Mouse (Mus musculus) midbrain, embryonic 11.5 days (tissue): Measurements from ENCODE around the gene Parp3. TPM values are rescaled to one million over a fixed set of nuclear protein-coding genes. Genes with fewer than 3 reads are reported as not detected.
A peak's percentile ranks its signal among the peaks of the same experiment; 100 is the strongest.

ENCODE experiments used
- ATAC-seq: fragments of 200-750 bp; cut with Nextera tagmentation; 2 replicates; pipeline ENCODE4 v1.8.0; 2017; ENCODE audit warnings: moderate TSS enrichment, moderate library complexity; ENCODE audit not compliant: low FRiP score
- DNase-seq: peaks from one replicate; pipeline ENCODE4 v3.0.0; 2015; ENCODE audit warnings: low spot score; ENCODE audit errors: missing footprints
- H3K27ac ChIP-seq: fragments of 300-500 bp; sonication (generic); 2 replicates; pipeline ENCODE4 v1.5.1; 2014; ENCODE audit warnings: low read depth, low read length
- H3K27me3 ChIP-seq: fragments of 300-500 bp; sonication (generic); 2 replicates; pipeline ENCODE4 v1.6.1; 2014; ENCODE audit warnings: mild to moderate bottlenecking, low read length, moderate library complexity, mixed read lengths; ENCODE audit not compliant: control insufficient read depth, insufficient read depth
- H3K36me3 ChIP-seq: fragments of 300-500 bp; sonication (generic); 2 replicates; pipeline ENCODE4 v1.6.1; 2014; ENCODE audit warnings: mild to moderate bottlenecking, low read length, moderate library complexity, mixed read lengths; ENCODE audit not compliant: control insufficient read depth, insufficient read depth
- H3K4me1 ChIP-seq: fragments of 300-500 bp; sonication (generic); 2 replicates; pipeline ENCODE4 v1.6.1; 2014; ENCODE audit warnings: low read length; ENCODE audit not compliant: control insufficient read depth, insufficient read depth
- H3K4me2 ChIP-seq: fragments of 300-500 bp; sonication (generic); 2 replicates; pipeline ENCODE4 v1.6.1; 2014; ENCODE audit warnings: mild to moderate bottlenecking, moderate library complexity
- H3K4me3 ChIP-seq: fragments of 300-500 bp; sonication (generic); 2 replicates; pipeline ENCODE4 v1.5.1; 2014; ENCODE audit warnings: low read depth, low read length
- H3K9ac ChIP-seq: fragments of 300-500 bp; sonication (generic); 2 replicates; pipeline ENCODE4 v1.6.1; 2014; ENCODE audit warnings: low read length
- H3K9me3 ChIP-seq: fragments of 300-500 bp; sonication (generic); 2 replicates; pipeline ENCODE4 v1.6.1; 2016; ENCODE audit warnings: low read length; ENCODE audit not compliant: control insufficient read depth
- WGBS: fragments of 180-500 bp; shearing (Covaris S2); extraction: QIAGEN DNeasy Blood & Tissue Kit; methylation state at CpG from one replicate; pipeline ENCODE4 v1.1.7; 2014; 5-methylcytosine and 5-hydroxymethylcytosine counted together
- polyA plus RNA-seq: library from polyadenylated mRNA; unstranded; fragments of >200 nt; fragmentation: Nextera tagmentation; extraction: Ambion mirVana; gene quantifications from 2 replicates; pipeline ENCODE4 v1.2.1, GENCODE M21; 2014

The Parp3 gene
- polyA plus RNA-seq, 1 experiment from 2014 or later: 1.2 TPM

DNA sequence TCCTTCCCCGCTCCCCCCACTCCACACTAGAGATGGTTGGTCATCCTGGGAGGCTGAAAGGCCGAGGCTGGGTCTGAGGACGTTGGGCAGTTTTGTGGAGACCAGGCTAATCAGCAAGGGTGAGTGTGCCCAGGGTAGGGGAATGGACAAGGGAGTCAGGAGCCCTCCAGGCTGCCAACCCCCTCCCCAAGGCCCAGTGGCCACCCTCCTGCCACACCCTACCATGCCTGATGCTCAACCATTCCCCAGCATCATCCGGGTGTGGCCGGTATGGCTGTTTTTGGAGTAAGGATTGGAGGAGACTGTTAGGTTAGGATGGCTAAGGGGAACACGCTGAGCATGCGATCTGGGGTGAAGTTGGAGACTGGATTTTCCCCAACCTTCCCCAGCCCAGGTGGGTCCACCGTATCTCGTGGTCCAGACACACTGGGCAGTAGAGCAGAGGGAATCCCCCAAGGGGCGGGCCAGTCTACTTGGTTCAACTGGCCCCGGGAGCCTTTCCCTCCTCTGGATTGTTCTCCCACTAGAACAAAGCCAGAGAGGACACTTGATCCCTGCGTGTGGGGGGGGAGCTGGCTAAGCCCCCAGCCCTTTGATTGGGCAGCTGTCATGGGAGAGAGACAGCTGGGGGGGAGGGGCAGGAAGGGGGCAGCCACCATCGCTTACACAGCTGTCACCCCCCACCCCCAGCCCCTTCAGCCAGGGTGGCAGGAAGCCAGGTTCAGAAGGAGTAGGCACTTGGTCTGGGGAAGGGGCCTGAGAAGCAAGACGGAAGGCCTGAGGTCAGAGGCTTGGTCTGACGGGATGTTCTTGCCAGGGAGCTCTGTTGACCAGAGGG is 20.2 kb downstream of the Parp3 start:
- peaks cover 66% of the 10 kb centered on the region for H3K4me1 ChIP-seq

GRCm38 (mm10) chr9:106454888-106455681 is 21.7 kb downstream of the Parp3 start:
- DNase-seq (peak; percentile 97), ATAC-seq (peak; percentile 22)
- H3K36me3 ChIP-seq: peaks cover 2% of the 10 kb centered on the region
- under 1% methylated on average over 17 of the region's 17 CpGs for WGBS
- H3K4me2 ChIP-seq: peak overlapping the region; percentile 78
- peak overlapping the region; percentile 88 for H3K4me3 ChIP-seq
- H3K27ac ChIP-seq: peak overlapping the region; percentile 97
- H3K9me3 ChIP-seq: no peaks in the 10 kb centered on the region
- no peaks in the 10 kb centered on the region for H3K27me3 ChIP-seq
- peaks cover 71% of the 10 kb centered on the region for H3K4me1 ChIP-seq
- H3K9ac ChIP-seq: peak overlapping the region; percentile 97

More for the DNA sequence above, 20.2 kb downstream of the Parp3 start:
- H3K4me2 ChIP-seq: peak overlapping the region; percentile 78
- no peaks in the 10 kb centered on the region for H3K27me3 ChIP-seq
- peak overlapping the region; percentile 97 for H3K9ac ChIP-seq
- peak overlapping the region; percentile 97 for H3K27ac ChIP-seq
- H3K4me3 ChIP-seq: peak overlapping the region; percentile 88
- WGBS: 25% methylated on average over 15 of the region's 15 CpGs
- no peak for DNase-seq
- peak; percentile 26 for ATAC-seq
- peaks cover 8% of the 10 kb centered on the region for H3K36me3 ChIP-seq
- no peaks in the 10 kb centered on the region for H3K9me3 ChIP-seq

GRCm38 (mm10) chr9:106454071-106454761 is 22.5 kb downstream of the Parp3 start:
- ATAC-seq: no peak

DNA sequence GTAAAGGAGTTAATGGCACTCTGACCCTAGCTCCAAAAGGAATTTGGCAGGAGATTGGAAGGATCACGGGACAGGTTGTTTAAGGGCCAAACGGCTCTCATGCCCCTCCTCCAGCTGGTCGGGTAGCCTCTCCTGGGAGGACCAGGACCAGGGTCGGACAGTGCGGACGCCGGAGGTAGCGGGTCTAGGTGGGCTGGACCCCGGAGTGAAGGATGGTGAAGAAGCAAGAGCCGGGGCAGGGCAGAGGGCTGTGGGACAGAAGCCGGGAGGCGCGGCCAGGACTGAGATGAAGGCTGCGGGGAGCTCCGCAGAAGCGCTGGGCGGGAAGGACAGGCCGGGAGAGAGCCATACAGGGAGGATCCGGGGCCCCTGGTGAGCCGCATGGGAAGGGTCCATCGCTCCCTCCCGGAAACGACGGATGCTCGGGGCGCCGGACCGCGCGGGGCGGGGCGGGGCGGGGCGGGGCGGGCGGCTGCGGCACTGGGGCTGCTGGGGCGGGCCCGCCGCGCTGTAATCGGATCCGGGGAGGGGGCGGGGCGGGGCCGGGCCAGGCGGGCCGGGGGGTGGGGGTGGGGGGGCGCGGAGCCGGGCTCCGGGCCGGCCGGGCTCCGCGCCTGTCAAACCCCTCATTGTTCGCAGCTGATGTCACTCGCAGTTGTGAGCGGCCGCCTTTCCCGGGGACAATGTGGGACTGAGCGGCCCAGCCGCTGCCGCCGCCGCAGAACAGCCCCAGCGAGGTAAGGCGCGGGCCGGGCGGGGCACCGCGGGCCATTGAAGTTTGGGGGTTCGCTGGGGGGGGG is 23.3 kb downstream of the Parp3 start, which contains the start of gene Pcbp4:
Gene Pcbp4 (plus strand): TSS at position 21 of the 800 bp plus-strand sequence.
- no peaks in the 10 kb centered on the region for H3K27me3 ChIP-seq
- H3K27ac ChIP-seq: peak within 1 kb of the TSS; percentile 97
- peak within 1 kb of the TSS; percentile 78 for H3K4me2 ChIP-seq
- peaks cover 64% of the 10 kb centered on the region for H3K4me1 ChIP-seq
- H3K9me3 ChIP-seq: no peaks in the 10 kb centered on the region
- under 1% methylated on average over 37 of the region's 74 CpGs for WGBS
- H3K36me3 ChIP-seq: no peaks in the 10 kb centered on the region; the same call in 1 of the 2 replicates
- ATAC-seq (peak; percentile 76), DNase-seq (peak; percentile 97)
- peak within 1 kb of the TSS; percentile 97 for H3K9ac ChIP-seq
- H3K4me3 ChIP-seq: peak within 1 kb of the TSS; percentile 88

More at GRCm38 (mm10) chr9:106454071-106454761, 22.5 kb downstream of the Parp3 start:
- peak overlapping the region; percentile 78 for H3K4me2 ChIP-seq
- peak overlapping the region; percentile 97 for H3K9ac ChIP-seq
- H3K27me3 ChIP-seq: no peaks in the 10 kb centered on the region
- peak overlapping the region; percentile 97 for H3K27ac ChIP-seq
- peak overlapping the region; percentile 88 for H3K4me3 ChIP-seq
- H3K4me1 ChIP-seq: peaks cover 65% of the 10 kb centered on the region
- WGBS: under 1% methylated on average over 19 of the region's 20 CpGs
- H3K36me3 ChIP-seq: no peaks in the 10 kb centered on the region; the same call in 1 of the 2 replicates
- peak; percentile 95 for DNase-seq
- H3K9me3 ChIP-seq: no peaks in the 10 kb centered on the region

- 2% methylated on average over 7 of the region's 7 CpGs for WGBS
- peak; percentile 10 for ATAC-seq
- peaks cover 64% of the 10 kb centered on the region for H3K4me1 ChIP-seq
Measured at GRCm38 (mm10) chr9:106452821-106453220, 23.9 kb downstream of the Parp3 start.

GRCm38 (mm10) chr9:106452351-106452750 is 24.4 kb downstream of the Parp3 start:
- DNase-seq: no peak
- 14% methylated on average over 6 of the region's 6 CpGs for WGBS
- Histone ChIP-seq H3K27me3 (no peaks in the 10 kb centered on the region), H3K9ac (peak overlapping the region; percentile 97; the same call in 1 of the 2 replicates), H3K9me3 (no peaks in the 10 kb centered on the region), H3K4me2 (peak overlapping the region; percentile 78), H3K27ac (peak overlapping the region; percentile 97; the same call in 1 of the 2 replicates), H3K4me3 (peak overlapping the region; percentile 88), H3K36me3 (no peaks in the 10 kb centered on the region), H3K4me1 (peaks cover 62% of the 10 kb centered on the region)
- no peak for ATAC-seq

More at GRCm38 (mm10) chr9:106452821-106453220, 23.9 kb downstream of the Parp3 start:
- peak; percentile 93 for DNase-seq
- no peaks in the 10 kb centered on the region for H3K36me3 ChIP-seq
- peak overlapping the region; percentile 78 for H3K4me2 ChIP-seq
- no peaks in the 10 kb centered on the region for H3K9me3 ChIP-seq
- peak overlapping the region; percentile 88 for H3K4me3 ChIP-seq
- peak overlapping the region; percentile 97 for H3K27ac ChIP-seq
- H3K9ac ChIP-seq: peak overlapping the region; percentile 97
- H3K27me3 ChIP-seq: no peaks in the 10 kb centered on the region

DNA sequence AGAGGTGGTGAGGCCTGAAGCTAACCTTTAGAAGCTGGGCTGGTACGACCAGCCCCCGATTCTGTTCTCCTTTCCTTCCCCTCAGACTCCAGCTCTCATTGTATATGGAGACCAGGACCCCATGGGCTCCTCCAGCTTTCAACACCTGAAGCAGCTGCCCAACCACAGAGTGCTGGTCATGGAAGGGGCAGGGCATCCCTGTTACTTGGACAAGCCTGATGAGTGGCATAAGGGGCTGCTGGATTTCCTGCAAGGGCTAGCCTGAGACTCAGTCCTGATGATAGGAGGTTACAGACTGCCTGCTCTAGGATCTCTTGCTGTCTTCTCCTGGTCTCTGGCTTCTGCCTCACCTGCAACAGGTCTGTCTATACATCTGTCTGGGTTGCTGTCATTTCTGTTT is 24.9 kb downstream of the Parp3 start:
- Histone ChIP-seq H3K4me3 (0 out of 2 replicates have a peak overlapping the region, but pooled peaks have one; percentile 88), H3K36me3 (no peaks in the 10 kb centered on the region), H3K9ac (no peak overlapping the region; the same call in 1 of the 2 replicates), H3K4me1 (peaks cover 60% of the 10 kb centered on the region), H3K27me3 (no peaks in the 10 kb centered on the region), H3K4me2 (peak overlapping the region; percentile 78; the same call in 1 of the 2 replicates), H3K9me3 (no peaks in the 10 kb centered on the region), H3K27ac (no peak overlapping the region)
- ATAC-seq (no peak), DNase-seq (no peak)
- 47% methylated on average over 2 of the region's 2 CpGs for WGBS

GRCm38 (mm10) chr9:106451298-106451697 is 25.5 kb downstream of the Parp3 start:
- WGBS: 78% methylated on average over 11 of the region's 11 CpGs
- Histone ChIP-seq H3K9ac (no peak overlapping the region), H3K4me1 (peaks cover 56% of the 10 kb centered on the region), H3K9me3 (no peaks in the 10 kb centered on the region), H3K36me3 (no peaks in the 10 kb centered on the region), H3K27me3 (no peaks in the 10 kb centered on the region), H3K4me3 (no peak overlapping the region), H3K4me2 (no peak overlapping the region), H3K27ac (no peak overlapping the region)
- ATAC-seq: no peak
- no peak for DNase-seq
